Mouse (Mus musculus): ENCODE results near the gene Tipin. TPM values are rescaled to one million over a fixed set of nuclear protein-coding genes. Genes with fewer than 3 reads are reported as not detected.

Tipin gene
- polyA plus RNA-seq, 1 experiment from 2014 or later, result 168 TPM

DNA sequence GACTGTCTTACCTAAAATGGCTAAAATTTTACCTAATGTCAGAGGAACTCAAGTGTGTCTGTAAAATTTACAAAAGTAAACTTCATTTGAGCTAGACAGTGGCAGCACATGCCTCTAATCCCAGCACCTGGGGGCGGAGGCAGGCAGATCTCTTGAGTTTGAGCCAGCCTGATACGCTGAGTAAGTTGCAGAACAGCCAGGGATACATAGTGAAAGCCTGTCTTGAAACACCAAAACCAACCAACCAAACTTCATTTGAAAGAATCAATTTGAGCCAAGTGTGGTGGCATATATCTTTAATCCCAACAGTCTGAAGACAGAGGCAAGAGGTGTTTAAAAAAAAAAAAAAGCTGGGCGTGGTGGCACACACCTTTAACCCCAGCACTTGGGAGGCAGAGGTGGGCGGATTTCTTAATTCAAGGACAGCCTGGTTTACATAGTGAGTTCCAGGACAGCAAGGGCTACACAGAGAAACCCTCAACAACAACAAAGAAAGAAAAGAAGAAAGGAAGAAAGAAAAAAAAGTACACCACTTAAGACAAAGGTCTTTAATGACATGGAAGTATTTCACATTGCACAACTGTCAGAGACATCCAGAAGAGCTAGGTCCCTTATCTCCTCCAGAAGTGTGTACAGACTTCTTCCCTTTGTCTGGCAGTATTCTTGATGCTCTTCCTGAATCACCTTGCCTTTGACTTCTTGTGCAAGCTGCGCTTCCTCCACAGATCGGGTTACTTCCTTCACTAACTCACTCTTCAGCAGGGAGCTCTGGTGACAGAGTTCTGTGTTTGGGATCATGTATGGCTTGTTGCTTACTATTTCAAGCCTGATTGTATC is 25.3 kb downstream of the Tipin start:
- DNase-seq (ENCODE audit: low spot score), result no peak
- ATAC-seq (replicated peaks; ENCODE audit: low FRiP score, low read depth), result no peak
- no peak for TF ChIP-seq CTCF (IDR thresholded peaks at IDR 0.05; ENCODE audit: low read depth)
- peaks cover 33% of the 10 kb centered on the region for H3K36me3 ChIP-seq (ENCODE audit: insufficient read depth, low read length)
- no peak overlapping the region for H3K27ac ChIP-seq
- 72% methylated on average over 6 of the region's 6 CpGs for WGBS
- no peak overlapping the region for H3K4me2 ChIP-seq (ENCODE audit: low read length)
- no peak overlapping the region for H3K9ac ChIP-seq (ENCODE audit: low read depth, low read length)
- H3K9me3 ChIP-seq (replicated peaks; ENCODE audit: low read length), result no peaks in the 10 kb centered on the region
- H3K4me3 ChIP-seq (replicated peaks; ENCODE audit: low read depth, low read length), result no peak overlapping the region
- no peaks in the 10 kb centered on the region for H3K4me1 ChIP-seq (replicated peaks; ENCODE audit: insufficient read depth, low read length)
- H3K27me3 ChIP-seq (ENCODE audit: insufficient read depth, low read length), result no peaks in the 10 kb centered on the region

DNA sequence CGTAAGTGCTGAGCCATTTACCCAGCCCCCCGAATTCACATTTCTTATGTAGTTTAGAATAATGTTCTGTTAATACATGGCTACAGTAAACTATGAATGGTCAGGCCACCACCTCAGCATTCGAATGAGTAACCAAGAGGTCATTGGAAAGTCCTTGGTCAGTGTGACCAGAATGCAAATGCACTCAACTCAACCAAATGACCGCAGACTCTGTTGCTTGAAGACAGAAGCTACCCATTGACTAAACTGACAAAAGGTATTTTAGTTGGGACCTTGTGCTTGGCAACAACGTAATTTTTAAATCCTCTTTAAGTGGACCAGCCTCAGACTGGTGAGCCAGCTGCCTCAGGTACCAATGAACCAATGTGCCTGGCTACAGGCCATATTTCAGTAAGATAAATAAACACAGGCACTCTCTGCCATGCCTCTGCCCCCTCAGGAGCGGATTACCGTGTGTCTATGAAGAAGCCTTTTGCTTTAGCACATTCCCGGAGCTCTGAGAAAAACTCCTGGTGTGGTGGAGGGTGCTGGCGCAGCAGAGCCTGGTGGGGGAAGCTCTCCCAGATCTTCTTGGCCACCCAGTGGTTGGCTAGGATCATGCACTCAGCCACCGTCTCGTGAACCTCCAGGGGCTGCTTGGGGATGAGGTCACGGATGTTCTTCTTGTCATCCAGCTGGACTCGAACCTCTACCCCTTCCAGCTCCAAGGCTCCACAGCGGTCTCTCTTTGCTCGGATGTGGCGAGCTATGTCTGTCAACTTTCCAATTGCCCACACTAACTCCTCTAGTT is 29.8 kb downstream of the Tipin start:
- no peak overlapping the region for H3K4me2 ChIP-seq (ENCODE audit: low read length)
- DNase-seq (ENCODE audit: low spot score), result peak; percentile 41
- WGBS, result 64% methylated on average over 16 of the region's 16 CpGs
- H3K4me3 ChIP-seq (replicated peaks; ENCODE audit: low read depth, low read length), result no peak overlapping the region
- no peak overlapping the region for H3K9ac ChIP-seq (ENCODE audit: low read depth, low read length)
- peak overlapping the region; percentile 70; the same call in 1 of the 2 replicates for H3K27ac ChIP-seq
- H3K9me3 ChIP-seq (replicated peaks; ENCODE audit: low read length), result no peaks in the 10 kb centered on the region
- H3K36me3 ChIP-seq (ENCODE audit: insufficient read depth, low read length), result peaks cover 17% of the 10 kb centered on the region
- no peaks in the 10 kb centered on the region for H3K27me3 ChIP-seq (ENCODE audit: insufficient read depth, low read length)
- peak; percentile 52 for TF ChIP-seq CTCF (IDR thresholded peaks at IDR 0.05; ENCODE audit: low read depth)
- no peaks in the 10 kb centered on the region for H3K4me1 ChIP-seq (replicated peaks; ENCODE audit: insufficient read depth, low read length)
- ATAC-seq (replicated peaks; ENCODE audit: low FRiP score, low read depth), result peak; percentile 72

DNA sequence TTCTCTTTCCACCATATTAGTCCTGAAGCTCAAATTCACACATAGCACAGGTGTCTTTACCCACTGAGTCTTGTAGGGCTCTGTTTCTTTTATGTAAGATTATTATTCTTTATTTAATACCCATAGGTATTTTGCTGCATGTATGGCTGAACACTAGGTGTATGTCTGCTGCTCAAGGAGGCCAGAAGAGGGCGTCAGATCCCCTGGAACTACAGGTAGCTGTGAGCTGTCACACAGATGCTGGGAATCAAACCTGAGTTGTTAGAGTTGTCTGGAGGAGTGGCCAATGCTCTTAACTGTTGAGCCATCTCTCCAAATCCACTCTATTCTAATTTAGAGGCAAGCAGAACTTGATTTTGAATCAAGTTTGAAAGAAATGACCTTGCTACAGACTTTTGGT is 30.7 kb downstream of the Tipin start:
- Histone ChIP-seq H3K4me1 (replicated peaks; ENCODE audit: insufficient read depth, low read length) (no peaks in the 10 kb centered on the region), H3K9ac (ENCODE audit: low read depth, low read length) (no peak overlapping the region), H3K27ac (no peak overlapping the region), H3K4me3 (replicated peaks; ENCODE audit: low read depth, low read length) (no peak overlapping the region), H3K27me3 (ENCODE audit: insufficient read depth, low read length) (no peaks in the 10 kb centered on the region), H3K9me3 (replicated peaks; ENCODE audit: low read length) (no peaks in the 10 kb centered on the region), H3K36me3 (ENCODE audit: insufficient read depth, low read length) (peaks cover 13% of the 10 kb centered on the region), H3K4me2 (ENCODE audit: low read length) (no peak overlapping the region)
- DNase-seq (ENCODE audit: low spot score) (no peak), ATAC-seq (replicated peaks; ENCODE audit: low FRiP score, low read depth) (no peak)
- TF ChIP-seq CTCF (IDR thresholded peaks at IDR 0.05; ENCODE audit: low read depth), result peak; percentile 45; the same call in 1 of the 2 replicates
- WGBS, result 47% methylated on average over 1 of the region's 1 CpGs

DNA sequence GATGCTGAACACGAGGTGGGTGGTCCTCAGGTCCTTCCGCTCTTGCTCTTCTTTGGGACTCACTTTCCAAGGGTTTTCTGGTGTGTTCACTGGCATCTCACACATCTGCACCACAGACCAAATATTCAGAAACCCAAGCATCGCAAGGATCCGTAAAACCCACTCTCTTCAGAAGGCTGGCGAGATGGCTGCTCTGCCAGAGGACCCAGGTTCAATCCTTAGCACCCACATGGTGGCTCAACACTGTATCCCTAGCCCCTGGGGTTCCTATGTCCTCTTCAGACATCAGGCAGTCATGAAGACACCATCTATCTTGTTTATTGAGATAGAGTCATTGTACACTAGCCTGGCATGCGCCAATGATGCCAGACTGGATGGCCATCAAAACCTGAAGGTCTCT is 33.3 kb downstream of the Tipin start:
- no peak for TF ChIP-seq CTCF (IDR thresholded peaks at IDR 0.05; ENCODE audit: low read depth)

DNA sequence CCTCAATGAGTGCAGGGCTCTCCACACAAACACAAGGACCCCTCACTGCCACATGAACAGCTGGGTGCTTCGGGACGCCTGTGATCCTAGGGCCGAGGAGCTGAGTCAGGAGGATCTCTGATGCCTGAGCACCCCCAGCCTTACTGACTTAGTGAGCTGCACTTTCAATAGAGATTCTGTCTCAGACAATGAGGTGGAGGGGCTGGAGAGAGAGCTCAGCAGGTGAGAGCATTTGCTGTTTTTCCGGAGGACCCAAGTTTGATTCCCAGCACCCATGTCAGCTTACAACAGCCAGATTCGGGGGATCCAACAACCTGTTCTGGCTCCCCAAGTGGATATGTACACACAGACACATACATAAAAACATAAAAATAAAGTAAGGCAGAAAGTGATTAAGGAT is 35.6 kb downstream of the Tipin start:
- Histone ChIP-seq H3K27me3 (ENCODE audit: insufficient read depth, low read length) (no peaks in the 10 kb centered on the region), H3K4me3 (replicated peaks; ENCODE audit: low read depth, low read length) (no peak overlapping the region), H3K27ac (no peak overlapping the region), H3K36me3 (ENCODE audit: insufficient read depth, low read length) (peaks cover 29% of the 10 kb centered on the region), H3K9me3 (replicated peaks; ENCODE audit: low read length) (no peaks in the 10 kb centered on the region), H3K4me2 (ENCODE audit: low read length) (no peak overlapping the region), H3K4me1 (replicated peaks; ENCODE audit: insufficient read depth, low read length) (no peaks in the 10 kb centered on the region), H3K9ac (ENCODE audit: low read depth, low read length) (no peak overlapping the region)
- no peak for DNase-seq (ENCODE audit: low spot score)
- 98% methylated on average over 5 of the region's 5 CpGs for WGBS
- ATAC-seq (replicated peaks; ENCODE audit: low FRiP score, low read depth), result no peak
- no peak for TF ChIP-seq CTCF (IDR thresholded peaks at IDR 0.05; ENCODE audit: low read depth)

More for the DNA sequence above, 33.3 kb downstream of the Tipin start:
- Histone ChIP-seq H3K4me3 (replicated peaks; ENCODE audit: low read depth, low read length) (no peak overlapping the region), H3K27ac (no peak overlapping the region), H3K36me3 (ENCODE audit: insufficient read depth, low read length) (peaks cover 9% of the 10 kb centered on the region; the same call in 1 of the 2 replicates), H3K9ac (ENCODE audit: low read depth, low read length) (no peak overlapping the region), H3K9me3 (replicated peaks; ENCODE audit: low read length) (no peaks in the 10 kb centered on the region), H3K4me1 (replicated peaks; ENCODE audit: insufficient read depth, low read length) (no peaks in the 10 kb centered on the region), H3K4me2 (ENCODE audit: low read length) (no peak overlapping the region), H3K27me3 (ENCODE audit: insufficient read depth, low read length) (no peaks in the 10 kb centered on the region)
- 97% methylated on average over 6 of the region's 6 CpGs for WGBS
- ATAC-seq (replicated peaks; ENCODE audit: low FRiP score, low read depth) (no peak), DNase-seq (ENCODE audit: low spot score) (no peak)

DNA sequence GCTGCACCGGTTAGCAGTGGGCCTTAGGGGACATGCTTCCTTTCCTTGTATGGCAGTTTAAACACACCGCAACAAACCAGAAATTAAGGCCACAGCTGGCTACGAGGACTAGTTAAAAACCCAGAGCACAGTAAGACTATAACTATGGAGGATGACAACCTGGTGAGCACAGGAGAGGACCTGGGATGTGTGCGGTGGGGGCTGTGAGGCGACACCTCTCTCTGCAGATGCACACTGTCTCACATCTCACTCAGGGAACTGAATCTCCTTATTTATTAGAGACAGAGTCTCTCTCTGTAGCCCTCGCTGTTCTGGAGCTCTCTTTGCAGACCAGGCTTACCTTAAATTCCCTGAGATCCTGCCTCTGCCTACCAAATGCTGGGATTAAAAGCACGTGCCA is 42.6 kb downstream of the Tipin start:
- ATAC-seq (replicated peaks; ENCODE audit: low FRiP score, low read depth), result no peak
- peaks cover 39% of the 10 kb centered on the region for H3K36me3 ChIP-seq (ENCODE audit: insufficient read depth, low read length)
- H3K4me3 ChIP-seq (replicated peaks; ENCODE audit: low read depth, low read length), result no peak overlapping the region
- H3K4me2 ChIP-seq (ENCODE audit: low read length), result no peak overlapping the region
- TF ChIP-seq CTCF (IDR thresholded peaks at IDR 0.05; ENCODE audit: low read depth), result no peak
- no peak for DNase-seq (ENCODE audit: low spot score)
- H3K4me1 ChIP-seq (replicated peaks; ENCODE audit: insufficient read depth, low read length), result no peaks in the 10 kb centered on the region
- no peak overlapping the region for H3K9ac ChIP-seq (ENCODE audit: low read depth, low read length)
- H3K27ac ChIP-seq, result no peak overlapping the region
- no peaks in the 10 kb centered on the region for H3K27me3 ChIP-seq (ENCODE audit: insufficient read depth, low read length)
- H3K9me3 ChIP-seq (replicated peaks; ENCODE audit: low read length), result no peaks in the 10 kb centered on the region
- 91% methylated on average over 7 of the region's 7 CpGs for WGBS
